Mouse (Mus musculus) embryonic facial prominence, embryonic 15.5 days (tissue): ENCODE measurements around the gene Nckap1l. TPM values are rescaled to one million over a fixed set of nuclear protein-coding genes. Genes with fewer than 3 reads are reported as not detected.

Source experiments
- ATAC-seq: fragments of 200-750 bp; cut with Nextera tagmentation; 2 replicates; pipeline ENCODE4 v1.8.0; 2017; ENCODE audit warnings: low read depth, moderate TSS enrichment; ENCODE audit not compliant: insufficient number of reproducible peaks, low FRiP score, low TSS enrichment
- H3K27ac ChIP-seq: fragments of 300-500 bp; sonication (generic); replicated peaks from 2 replicates; pipeline ENCODE4 v1.5.1; 2015; ENCODE audit warnings: mild to moderate bottlenecking, inconsistent platforms
- H3K27me3 ChIP-seq: fragments of 300-500 bp; sonication (generic); 2 replicates; pipeline ENCODE4 v1.6.1; 2015; ENCODE audit warnings: inconsistent platforms
- H3K36me3 ChIP-seq: fragments of 300-500 bp; sonication (generic); 2 replicates; pipeline ENCODE4 v1.6.1; 2015; ENCODE audit warnings: mild to moderate bottlenecking, inconsistent platforms
- H3K4me1 ChIP-seq: fragments of 300-500 bp; sonication (generic); 2 replicates; pipeline ENCODE4 v1.6.1; 2015; ENCODE audit warnings: inconsistent platforms
- H3K4me2 ChIP-seq: fragments of 300-500 bp; sonication (generic); replicated peaks from 2 replicates; pipeline ENCODE4 v1.6.1; 2015; ENCODE audit warnings: mild to moderate bottlenecking, inconsistent platforms
- H3K4me3 ChIP-seq: fragments of 300-500 bp; sonication (generic); replicated peaks from 2 replicates; pipeline ENCODE4 v1.5.1; 2015; ENCODE audit warnings: mild to moderate bottlenecking, inconsistent platforms
- H3K9ac ChIP-seq: fragments of 300-500 bp; sonication (generic); 2 replicates; pipeline ENCODE4 v1.6.1; 2015; ENCODE audit warnings: inconsistent platforms
- H3K9me3 ChIP-seq: fragments of 300-500 bp; sonication (generic); replicated peaks from 2 replicates; pipeline ENCODE4 v1.6.1; 2016; ENCODE audit warnings: inconsistent platforms
- WGBS: fragments of 180-500 bp; shearing (Covaris S2); methylation state at CpG from one replicate; pipeline ENCODE4 v1.1.7; 2015; 5-methylcytosine and 5-hydroxymethylcytosine counted together
- polyA plus RNA-seq: library from polyadenylated mRNA; unstranded; fragments of >200 nt; fragmentation: Nextera tagmentation; extraction: Ambion mirVana; gene quantifications from 2 replicates; pipeline ENCODE4 v1.2.1, GENCODE M21; 2015

Nckap1l gene
- polyA plus RNA-seq, 1 experiment from 2014 or later = 4.9 TPM

- no peak overlapping the region for H3K9ac ChIP-seq
- ATAC-seq = no peak
- WGBS = 44% methylated on average over 2 of the region's 2 CpGs
Measured at GRCm38 (mm10) chr15:103501186-103501585, 47.6 kb downstream of the Nckap1l start.

DNA sequence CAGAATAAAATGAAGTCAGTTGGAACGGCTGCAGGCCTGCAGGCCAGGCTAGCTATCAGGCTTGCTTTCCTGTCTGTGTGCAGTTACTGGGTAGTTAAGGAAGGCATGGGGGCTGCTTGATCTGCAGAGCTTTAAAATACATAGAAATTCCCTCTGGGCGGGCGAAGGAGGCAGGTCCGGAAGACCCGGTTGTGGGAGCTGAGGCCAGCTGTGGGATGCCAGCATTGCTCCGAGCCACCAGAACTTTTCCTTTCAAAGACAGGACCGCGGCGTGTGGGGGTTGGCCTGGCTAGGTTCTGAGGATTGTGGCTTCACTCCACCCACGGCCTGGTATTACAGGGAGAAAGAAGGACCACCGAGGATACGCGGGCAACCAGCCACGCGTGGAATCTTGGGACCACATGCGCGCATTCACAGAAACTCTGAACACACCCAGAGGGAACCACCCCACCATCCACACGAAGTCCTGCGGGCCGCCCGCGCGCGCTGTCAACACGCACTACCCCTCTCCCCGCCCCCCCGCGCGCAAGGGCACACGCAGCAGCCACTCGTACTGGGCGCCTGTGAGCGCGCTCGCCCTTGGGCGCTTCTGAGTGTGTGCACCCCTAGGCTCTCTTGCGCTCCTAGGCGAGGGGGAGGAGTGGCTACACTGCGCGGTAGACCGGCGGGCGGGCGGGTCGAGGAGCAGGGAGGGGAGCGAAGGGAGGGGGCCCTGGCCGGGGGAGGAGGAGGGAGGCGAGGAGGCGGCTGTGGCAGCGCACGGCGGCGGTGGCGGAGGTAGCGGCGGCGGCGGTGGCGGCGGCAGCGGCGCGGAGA, 49.0 kb downstream of the Nckap1l start, which contains the start of gene Pde1b:
Gene Pde1b (plus strand): TSS at position 600 of the 816 bp plus-strand sequence.
- Histone ChIP-seq H3K9me3 (no peaks in the 10 kb centered on the region), H3K4me3 (peak within 1 kb of the TSS; percentile 57), H3K27ac (0 out of 2 replicates have a peak within 1 kb of the TSS, but pooled peaks have one; percentile 22), H3K4me1 (peaks cover 24% of the 10 kb centered on the region; the same call in 1 of the 2 replicates), H3K9ac (peak within 1 kb of the TSS; percentile 44), H3K36me3 (no peaks in the 10 kb centered on the region), H3K27me3 (peaks cover 22% of the 10 kb centered on the region), H3K4me2 (peak within 1 kb of the TSS; percentile 96)
- ATAC-seq = peak; percentile 87
- WGBS = under 1% methylated on average over 47 of the region's 63 CpGs

More at GRCm38 (mm10) chr15:103501186-103501585, 47.6 kb downstream of the Nckap1l start:
- no peak overlapping the region for H3K4me2 ChIP-seq
- H3K4me1 ChIP-seq = peaks cover 30% of the 10 kb centered on the region; the same call in 1 of the 2 replicates
- peaks cover 22% of the 10 kb centered on the region for H3K27me3 ChIP-seq
- H3K9me3 ChIP-seq = no peaks in the 10 kb centered on the region
- H3K4me3 ChIP-seq = no peak overlapping the region
- H3K27ac ChIP-seq = no peak overlapping the region
- no peaks in the 10 kb centered on the region for H3K36me3 ChIP-seq

- Histone ChIP-seq H3K4me3 (peak overlapping the region; percentile 57), H3K27ac (0 out of 2 replicates have a peak overlapping the region, but pooled peaks have one; percentile 22), H3K9ac (peak overlapping the region; percentile 44), H3K9me3 (no peaks in the 10 kb centered on the region), H3K4me1 (peaks cover 20% of the 10 kb centered on the region; the same call in 1 of the 2 replicates), H3K27me3 (peaks cover 22% of the 10 kb centered on the region), H3K36me3 (no peaks in the 10 kb centered on the region), H3K4me2 (peak overlapping the region; percentile 96)
- peak; percentile 35; the same call in 1 of the 2 replicates for ATAC-seq
- WGBS = 1% methylated on average over 13 of the region's 15 CpGs
Measured at GRCm38 (mm10) chr15:103503251-103503600, 49.6 kb downstream of the Nckap1l start.

- Histone ChIP-seq H3K9me3 (no peaks in the 10 kb centered on the region), H3K9ac (peak overlapping the region; percentile 44; the same call in 1 of the 2 replicates), H3K4me2 (peak overlapping the region; percentile 96), H3K27me3 (peaks cover 22% of the 10 kb centered on the region), H3K4me3 (peak overlapping the region; percentile 57), H3K4me1 (peaks cover 19% of the 10 kb centered on the region; the same call in 1 of the 2 replicates), H3K36me3 (no peaks in the 10 kb centered on the region), H3K27ac (no peak overlapping the region)
- ATAC-seq = no peak
- 51% methylated on average over 12 of the region's 12 CpGs for WGBS
Measured at GRCm38 (mm10) chr15:103503660-103504059, 50.1 kb downstream of the Nckap1l start.

GRCm38 (mm10) chr15:103509317-103509716, 55.7 kb downstream of the Nckap1l start:
- H3K9me3 ChIP-seq = no peaks in the 10 kb centered on the region
- H3K9ac ChIP-seq = no peak overlapping the region
- H3K27me3 ChIP-seq = peaks cover 6% of the 10 kb centered on the region
- no peak overlapping the region for H3K27ac ChIP-seq
- H3K4me1 ChIP-seq = peaks cover 9% of the 10 kb centered on the region
- 65% methylated on average over 3 of the region's 3 CpGs for WGBS
- no peaks in the 10 kb centered on the region for H3K36me3 ChIP-seq
- H3K4me2 ChIP-seq = no peak overlapping the region
- ATAC-seq = no peak
- H3K4me3 ChIP-seq = no peak overlapping the region

- Histone ChIP-seq H3K27me3 (no peaks in the 10 kb centered on the region), H3K27ac (no peak overlapping the region), H3K4me1 (peaks cover 18% of the 10 kb centered on the region), H3K36me3 (no peaks in the 10 kb centered on the region), H3K4me3 (no peak overlapping the region), H3K4me2 (no peak overlapping the region), H3K9me3 (no peaks in the 10 kb centered on the region), H3K9ac (no peak overlapping the region)
- no peak for ATAC-seq
- WGBS = 57% methylated on average over 1 of the region's 1 CpGs
Measured at GRCm38 (mm10) chr15:103511652-103512051, 58.1 kb downstream of the Nckap1l start.

DNA sequence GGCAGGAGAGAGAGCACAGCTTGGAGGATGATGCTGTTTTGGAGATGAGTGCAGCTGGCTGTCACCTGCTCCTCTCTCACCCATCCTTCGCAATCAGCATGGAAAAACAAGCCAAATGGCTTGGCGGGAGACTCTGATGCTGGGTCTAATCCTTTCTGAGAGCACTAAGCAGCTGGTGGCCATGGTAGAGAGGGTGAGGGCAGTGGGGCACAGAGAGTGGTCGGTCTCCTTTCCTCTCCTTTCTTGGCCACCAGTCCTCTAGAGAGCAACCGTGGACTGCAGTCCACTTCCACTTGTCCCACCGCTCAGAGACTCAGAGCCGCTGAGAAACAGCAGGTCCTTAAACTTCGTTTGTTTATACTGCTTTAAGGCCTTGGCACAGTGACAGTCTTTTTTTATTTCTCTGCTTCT, 60.0 kb downstream of the Nckap1l start:
- no peak overlapping the region for H3K9ac ChIP-seq
- WGBS = 5% methylated on average over 7 of the region's 7 CpGs
- no peaks in the 10 kb centered on the region for H3K27me3 ChIP-seq
- no peaks in the 10 kb centered on the region for H3K9me3 ChIP-seq
- H3K4me1 ChIP-seq = peaks cover 25% of the 10 kb centered on the region
- H3K4me2 ChIP-seq = peak overlapping the region; percentile 52
- no peaks in the 10 kb centered on the region for H3K36me3 ChIP-seq
- 0 out of 2 replicates have a peak, but pooled peaks have one; percentile 11 for ATAC-seq
- H3K4me3 ChIP-seq = peak overlapping the region; percentile 43
- H3K27ac ChIP-seq = no peak overlapping the region

DNA sequence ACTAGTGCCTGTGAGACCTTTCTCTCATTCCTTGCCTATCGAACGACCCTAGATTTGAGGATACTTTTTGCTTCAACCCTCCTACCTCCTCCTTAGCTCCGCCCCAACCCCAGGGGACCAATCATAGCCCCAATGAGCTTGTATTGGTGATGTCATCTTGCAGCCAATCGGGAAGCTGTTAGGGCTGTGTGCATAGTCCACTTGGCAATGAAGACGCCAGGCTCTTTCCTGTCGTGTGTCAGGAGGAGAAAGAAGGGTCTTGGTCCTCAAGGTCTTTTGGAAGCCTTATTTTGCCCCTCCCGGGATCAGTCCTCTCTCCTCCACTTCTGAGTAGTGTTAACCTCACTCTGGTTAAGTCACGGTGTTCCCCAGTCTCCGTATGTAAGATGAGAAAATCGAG, 60.5 kb downstream of the Nckap1l start:
- Histone ChIP-seq H3K4me1 (peaks cover 30% of the 10 kb centered on the region), H3K27me3 (no peaks in the 10 kb centered on the region), H3K36me3 (no peaks in the 10 kb centered on the region), H3K27ac (0 out of 2 replicates have a peak overlapping the region, but pooled peaks have one; percentile 44), H3K9me3 (no peaks in the 10 kb centered on the region), H3K4me2 (peak overlapping the region; percentile 52), H3K9ac (peak overlapping the region; percentile 31; the same call in 1 of the 2 replicates), H3K4me3 (peak overlapping the region; percentile 43)
- 3% methylated on average over 10 of the region's 10 CpGs for WGBS
- peak; percentile 90 for ATAC-seq

GRCm38 (mm10) chr15:103514914-103515313, 61.3 kb downstream of the Nckap1l start:
- Histone ChIP-seq H3K9me3 (no peaks in the 10 kb centered on the region), H3K4me1 (peaks cover 34% of the 10 kb centered on the region), H3K27me3 (no peaks in the 10 kb centered on the region), H3K36me3 (no peaks in the 10 kb centered on the region), H3K9ac (no peak overlapping the region), H3K4me2 (peak overlapping the region; percentile 52), H3K27ac (no peak overlapping the region), H3K4me3 (no peak overlapping the region)
- WGBS = 28% methylated on average over 3 of the region's 3 CpGs
- no peak for ATAC-seq

DNA sequence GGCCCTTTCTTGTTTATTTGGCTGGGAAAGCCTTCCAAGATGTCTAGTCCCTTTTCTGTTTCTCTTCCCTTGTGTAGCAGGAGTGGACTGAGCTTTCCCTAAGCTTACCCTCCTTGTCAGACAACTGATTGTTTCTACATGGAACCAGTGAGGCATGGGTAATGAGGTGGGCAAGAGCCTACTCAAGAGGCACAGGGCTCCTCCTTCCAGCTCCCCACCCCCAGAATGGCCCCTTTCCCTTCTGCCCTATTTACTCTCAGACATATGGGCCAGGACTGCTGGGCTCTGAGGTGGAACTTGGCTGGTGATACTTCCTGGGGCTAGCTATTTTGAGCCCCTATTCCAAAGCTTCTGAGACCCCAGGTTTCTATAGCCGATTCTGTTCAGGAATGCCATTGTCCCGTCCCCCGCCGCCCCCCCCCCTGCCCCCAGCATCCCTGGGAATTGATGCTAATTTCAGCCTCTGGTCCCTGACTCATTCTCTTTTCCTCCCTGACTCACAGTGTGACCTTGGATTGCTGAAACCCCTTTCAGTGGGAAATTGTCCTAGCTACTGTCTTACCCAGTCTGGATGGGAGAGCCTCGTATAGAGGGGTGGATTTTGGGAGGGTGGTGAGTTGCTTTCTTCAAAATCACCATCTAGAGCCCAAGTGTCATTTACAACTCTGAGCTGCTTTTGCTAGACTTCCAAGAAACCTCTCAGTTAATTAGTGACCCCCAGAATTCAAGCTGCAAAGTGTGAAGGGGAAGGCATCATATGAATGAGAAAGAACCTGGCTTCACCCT, 65.2 kb downstream of the Nckap1l start:
- H3K27ac ChIP-seq = peak overlapping the region; percentile 48; the same call in 1 of the 2 replicates
- H3K9me3 ChIP-seq = no peaks in the 10 kb centered on the region
- no peak for ATAC-seq
- H3K9ac ChIP-seq = no peak overlapping the region
- peaks cover 33% of the 10 kb centered on the region for H3K4me1 ChIP-seq
- 14% methylated on average over 4 of the region's 5 CpGs for WGBS
- no peak overlapping the region for H3K4me2 ChIP-seq
- H3K4me3 ChIP-seq = no peak overlapping the region
- no peaks in the 10 kb centered on the region for H3K27me3 ChIP-seq
- no peaks in the 10 kb centered on the region for H3K36me3 ChIP-seq
